Mouse (Mus musculus): ENCODE data around the gene H2-D1. TPM values are rescaled to one million over a fixed set of nuclear protein-coding genes. Genes with fewer than 3 reads are reported as not detected.
A peak's percentile ranks its signal among the peaks of the same experiment; 100 is the strongest.
"Not testable (repeated sequence)": the region's sequence is repeated elsewhere in the genome, so short reads cannot be mapped to it uniquely, and the experiment has no call there.

Gene H2-D1
- polyA plus RNA-seq, 1 experiment from 2014 or later = 56.5 TPM

DNA sequence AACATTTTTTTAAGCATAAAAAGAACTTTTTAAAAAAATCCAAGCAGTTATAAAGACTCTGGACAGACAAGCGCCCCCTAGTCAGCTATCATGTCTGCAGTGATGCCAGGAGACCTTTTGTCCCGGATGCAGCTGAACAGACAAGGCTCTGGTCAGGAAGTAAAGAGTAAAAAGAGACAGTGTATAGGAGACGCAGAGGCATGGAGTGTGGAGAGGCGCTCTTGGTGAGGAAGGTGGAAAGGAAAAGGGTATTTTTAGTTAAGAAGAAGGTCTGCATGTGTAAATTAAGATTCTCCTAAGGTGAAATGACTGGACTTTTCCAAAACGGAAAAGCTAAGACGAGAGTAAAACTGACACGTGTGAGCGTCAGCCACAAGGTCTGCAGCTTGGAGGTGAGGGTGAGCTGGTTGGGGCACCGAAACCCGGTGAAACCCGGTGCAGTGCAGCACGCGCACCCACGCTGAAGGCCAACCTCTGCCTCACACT lies 35.9 kb upstream of the H2-D1 start:
- Histone ChIP-seq H3K4me1 (ENCODE audit: control insufficient read depth, insufficient read depth, low read length) (no peaks in the 10 kb centered on the region), H3K9me3 (ENCODE audit: control insufficient read depth, low read length) (no peaks in the 10 kb centered on the region), H3K9ac (ENCODE audit: low read length) (no peak overlapping the region), H3K4me3 (ENCODE audit: low read depth, low read length) (no peak overlapping the region), H3K27me3 (ENCODE audit: control insufficient read depth, insufficient read depth, low read length) (no peaks in the 10 kb centered on the region), H3K36me3 (ENCODE audit: control insufficient read depth, insufficient read depth, low read length) (peaks cover 9% of the 10 kb centered on the region; the same call in 1 of the 2 replicates), H3K27ac (ENCODE audit: low read depth, low read length) (no peak overlapping the region), H3K4me2 (ENCODE audit: low read depth) (no peak overlapping the region)
- no peak for ATAC-seq (ENCODE audit: insufficient read depth, low FRiP score, low TSS enrichment)
- DNase-seq (ENCODE audit: low spot score) = no peak
- 88% methylated on average over 14 of the region's 14 CpGs for WGBS

DNA sequence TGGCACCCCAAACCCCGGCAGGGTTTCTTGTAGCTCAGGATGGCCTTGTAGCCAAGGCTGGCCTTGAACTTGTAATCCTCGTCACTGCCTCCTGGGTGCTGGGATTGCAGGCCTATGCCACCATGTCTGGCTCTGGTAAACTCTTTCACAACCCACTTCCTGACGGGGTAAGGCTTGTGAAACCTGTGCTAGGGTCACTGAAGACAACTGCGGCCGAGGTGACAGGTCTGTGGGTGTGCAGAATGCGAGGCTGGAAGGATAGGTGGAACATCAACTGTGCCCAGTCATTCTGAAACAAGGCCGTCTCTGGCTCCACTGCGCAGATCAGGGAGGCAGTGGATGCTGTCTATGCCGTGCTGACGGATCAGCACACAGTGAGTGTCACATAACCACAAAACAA lies 31.5 kb upstream of the H2-D1 start:
- H3K4me3 ChIP-seq (ENCODE audit: low read depth, low read length) = no peak overlapping the region
- H3K36me3 ChIP-seq (ENCODE audit: control insufficient read depth, insufficient read depth, low read length) = peaks cover 9% of the 10 kb centered on the region; the same call in 1 of the 2 replicates
- no peaks in the 10 kb centered on the region; the same call in none of the 2 replicates for H3K4me1 ChIP-seq (ENCODE audit: control insufficient read depth, insufficient read depth, low read length)
- no peaks in the 10 kb centered on the region for H3K27me3 ChIP-seq (ENCODE audit: control insufficient read depth, insufficient read depth, low read length)
- no peak for ATAC-seq (ENCODE audit: insufficient read depth, low FRiP score, low TSS enrichment)
- H3K9me3 ChIP-seq (ENCODE audit: control insufficient read depth, low read length) = no peaks in the 10 kb centered on the region
- H3K9ac ChIP-seq (ENCODE audit: low read length) = no peak overlapping the region
- no peak overlapping the region for H3K27ac ChIP-seq (ENCODE audit: low read depth, low read length)
- no peak overlapping the region for H3K4me2 ChIP-seq (ENCODE audit: low read depth)
- 91% methylated on average over 10 of the region's 10 CpGs for WGBS
- no peak for DNase-seq (ENCODE audit: low spot score)

DNA sequence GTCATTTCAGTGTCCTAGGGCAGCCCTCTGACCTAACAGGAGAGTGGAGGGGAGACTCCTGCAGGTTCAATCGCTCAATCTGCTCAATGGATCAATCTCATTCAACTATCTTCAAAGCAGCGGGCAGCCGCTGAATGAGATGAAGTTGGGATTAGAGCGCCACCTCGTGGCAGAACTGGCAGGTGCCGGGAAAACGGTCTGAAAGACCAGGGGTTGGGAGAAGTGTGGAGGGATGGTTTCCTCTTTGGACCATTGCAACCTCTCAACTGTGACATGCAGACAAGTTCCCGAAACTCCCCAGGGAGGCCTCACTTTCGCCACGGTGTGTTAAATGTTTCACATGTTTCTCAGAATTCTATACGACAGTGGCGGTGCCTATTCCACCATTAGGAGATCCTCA lies 30.5 kb upstream of the H2-D1 start:
- 17% methylated on average over 12 of the region's 12 CpGs for WGBS
- Histone ChIP-seq H3K4me2 (ENCODE audit: low read depth) (no peak overlapping the region), H3K4me1 (ENCODE audit: control insufficient read depth, insufficient read depth, low read length) (peaks cover 3% of the 10 kb centered on the region), H3K9ac (ENCODE audit: low read length) (no peak overlapping the region), H3K27ac (ENCODE audit: low read depth, low read length) (no peak overlapping the region), H3K9me3 (ENCODE audit: control insufficient read depth, low read length) (no peaks in the 10 kb centered on the region), H3K4me3 (ENCODE audit: low read depth, low read length) (no peak overlapping the region), H3K27me3 (ENCODE audit: control insufficient read depth, insufficient read depth, low read length) (no peaks in the 10 kb centered on the region), H3K36me3 (ENCODE audit: control insufficient read depth, insufficient read depth, low read length) (peaks cover 9% of the 10 kb centered on the region; the same call in 1 of the 2 replicates)
- ATAC-seq (ENCODE audit: insufficient read depth, low FRiP score, low TSS enrichment) (no peak), DNase-seq (ENCODE audit: low spot score) (peak; percentile 87)

DNA sequence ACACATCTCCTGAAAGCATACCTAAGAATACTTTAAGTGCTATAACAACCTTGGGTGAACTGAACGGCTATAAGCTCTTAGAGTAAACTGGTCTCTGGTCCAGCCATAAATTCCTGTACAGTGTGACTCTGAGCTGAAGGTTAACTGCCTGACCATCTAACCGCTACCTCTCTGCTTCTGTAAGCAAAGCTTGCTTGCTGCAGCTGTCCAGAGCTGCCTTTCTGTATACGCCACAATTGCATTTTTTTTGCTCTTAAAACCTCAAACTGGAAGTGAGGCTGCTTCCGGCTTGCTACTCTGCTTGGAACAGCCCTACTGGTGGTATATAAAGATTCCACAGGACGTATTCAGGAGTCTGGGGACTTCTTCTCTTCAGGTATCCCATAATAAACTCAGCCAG lies 29.9 kb upstream of the H2-D1 start:
- Histone ChIP-seq H3K27ac (ENCODE audit: low read depth, low read length) (no peak overlapping the region), H3K4me2 (ENCODE audit: low read depth) (no peak overlapping the region), H3K9me3 (ENCODE audit: control insufficient read depth, low read length) (no peaks in the 10 kb centered on the region), H3K4me3 (ENCODE audit: low read depth, low read length) (no peak overlapping the region), H3K27me3 (ENCODE audit: control insufficient read depth, insufficient read depth, low read length) (no peaks in the 10 kb centered on the region), H3K4me1 (ENCODE audit: control insufficient read depth, insufficient read depth, low read length) (peaks cover 3% of the 10 kb centered on the region), H3K36me3 (ENCODE audit: control insufficient read depth, insufficient read depth, low read length) (peaks cover 9% of the 10 kb centered on the region; the same call in 1 of the 2 replicates), H3K9ac (ENCODE audit: low read length) (no peak overlapping the region)
- ATAC-seq (ENCODE audit: insufficient read depth, low FRiP score, low TSS enrichment) (no peak), DNase-seq (ENCODE audit: low spot score) (no peak)
- 91% methylated on average over 5 of the region's 5 CpGs for WGBS

DNA sequence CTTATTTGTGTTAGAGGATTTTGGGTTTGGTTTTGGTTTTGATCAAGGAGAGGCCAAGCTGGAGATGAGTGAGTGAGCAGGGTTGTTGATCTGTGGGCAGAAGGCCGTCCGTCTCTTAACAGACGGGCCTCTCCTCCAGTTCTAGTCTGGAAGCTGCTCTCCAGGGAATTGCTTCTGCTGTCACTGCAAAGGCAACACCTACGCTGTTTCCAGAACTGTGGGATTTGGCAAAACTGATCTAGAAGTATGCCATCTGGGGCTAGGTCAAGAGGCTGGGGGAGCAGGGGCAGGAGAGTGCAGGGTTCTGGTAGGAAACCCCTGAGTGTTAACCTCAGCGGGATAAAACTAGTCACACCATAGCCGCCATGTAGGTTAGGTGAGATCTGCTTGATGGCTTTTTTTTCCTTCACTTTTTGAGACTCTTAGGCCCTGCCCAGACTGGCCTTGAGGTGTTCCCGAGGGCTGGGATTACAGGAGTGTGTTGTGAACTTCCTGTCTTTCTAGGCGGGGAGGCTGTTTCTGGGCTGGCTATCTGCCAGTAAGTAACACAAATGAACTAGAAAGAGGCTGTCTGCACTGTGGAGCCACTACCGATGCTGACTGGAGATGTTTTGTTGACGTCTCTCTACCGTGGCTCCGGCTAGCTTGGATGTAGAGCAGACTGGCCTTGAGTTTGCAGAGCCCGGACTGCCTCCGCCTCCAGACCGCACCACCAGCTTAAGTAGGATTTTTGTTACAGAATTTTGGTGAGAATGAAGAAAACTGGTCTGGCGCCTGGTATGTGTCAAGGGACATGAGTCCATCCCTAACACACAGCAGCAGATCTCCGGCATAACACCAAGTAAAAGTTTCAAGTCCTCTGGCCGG lies 29.2 kb upstream of the H2-D1 start, which contains the start of gene Atp6v1g2:
Atp6v1g2 (plus strand) TSS at position 547 of the 867 bp plus-strand sequence.
- no peaks in the 10 kb centered on the region for H3K9me3 ChIP-seq (ENCODE audit: control insufficient read depth, low read length)
- peak within 1 kb of the TSS; percentile 64; the same call in 1 of the 2 replicates for H3K4me3 ChIP-seq (ENCODE audit: low read depth, low read length)
- ATAC-seq (ENCODE audit: insufficient read depth, low FRiP score, low TSS enrichment) (no peak), DNase-seq (ENCODE audit: low spot score) (no peak)
- H3K27ac ChIP-seq (ENCODE audit: low read depth, low read length) = no peak within 1 kb of the TSS
- H3K36me3 ChIP-seq (ENCODE audit: control insufficient read depth, insufficient read depth, low read length) = peaks cover 9% of the 10 kb centered on the region; the same call in 1 of the 2 replicates
- WGBS = 90% methylated on average over 18 of the region's 18 CpGs
- H3K27me3 ChIP-seq (ENCODE audit: control insufficient read depth, insufficient read depth, low read length) = no peaks in the 10 kb centered on the region
- H3K4me2 ChIP-seq (ENCODE audit: low read depth) = peak within 1 kb of the TSS; percentile 90
- no peak within 1 kb of the TSS; the same call in 1 of the 2 replicates for H3K9ac ChIP-seq (ENCODE audit: low read length)
- peaks cover 3% of the 10 kb centered on the region for H3K4me1 ChIP-seq (ENCODE audit: control insufficient read depth, insufficient read depth, low read length)

DNA sequence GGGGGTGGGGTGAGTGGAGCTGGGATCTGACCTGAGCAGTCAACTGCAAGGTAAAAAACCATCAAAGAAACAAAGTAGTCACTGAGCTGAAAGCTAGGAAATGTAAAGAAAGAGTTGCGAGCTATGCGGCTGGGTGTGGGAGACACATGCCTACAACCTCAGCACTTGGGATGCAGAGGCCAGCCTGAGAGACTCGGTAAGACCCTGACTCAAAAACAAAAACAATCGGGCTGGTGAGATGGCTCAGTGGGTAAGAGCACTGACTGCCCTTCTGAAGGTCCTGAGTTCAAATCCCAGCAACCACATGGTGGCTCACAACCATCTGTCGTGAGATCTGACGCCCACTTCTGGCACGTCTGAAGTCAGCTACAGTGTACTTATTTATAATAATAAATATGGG lies 28.4 kb upstream of the H2-D1 start:
- 92% methylated on average over 7 of the region's 7 CpGs for WGBS
- H3K4me2 ChIP-seq (ENCODE audit: low read depth); H3K9me3 ChIP-seq (ENCODE audit: control insufficient read depth, low read length); H3K27me3 ChIP-seq (ENCODE audit: control insufficient read depth, insufficient read depth, low read length); H3K4me1 ChIP-seq (ENCODE audit: control insufficient read depth, insufficient read depth, low read length); H3K36me3 ChIP-seq (ENCODE audit: control insufficient read depth, insufficient read depth, low read length); H3K27ac ChIP-seq (ENCODE audit: low read depth, low read length); ATAC-seq (ENCODE audit: insufficient read depth, low FRiP score, low TSS enrichment); H3K9ac ChIP-seq (ENCODE audit: low read length); DNase-seq (ENCODE audit: low spot score): not testable (repeated sequence)
- H3K4me3 ChIP-seq (ENCODE audit: low read depth, low read length) = 0 out of 2 replicates have a peak overlapping the region, but pooled peaks have one; percentile 64

DNA sequence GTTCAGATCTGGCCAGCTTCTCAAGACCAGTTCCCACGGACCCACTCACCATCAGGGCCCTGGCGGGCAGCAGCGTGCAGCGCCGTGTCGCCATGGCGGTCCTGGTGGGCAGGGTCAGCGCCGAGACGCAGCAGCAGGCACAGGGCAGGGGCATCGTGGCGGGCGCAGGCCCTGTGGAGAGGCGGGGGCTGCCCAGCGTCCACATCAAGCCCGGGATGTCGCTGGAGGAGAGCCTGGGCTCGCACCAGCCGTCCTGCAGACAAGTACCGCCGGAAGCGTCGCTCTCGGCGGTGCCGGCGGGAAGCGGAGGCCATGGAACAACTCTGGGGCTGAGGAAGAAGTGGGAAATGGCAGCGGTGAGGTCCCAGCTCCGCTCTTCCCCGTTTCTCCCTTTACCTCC lies 27.6 kb upstream of the H2-D1 start:
- Histone ChIP-seq H3K27ac (ENCODE audit: low read depth, low read length) (peak overlapping the region; percentile 91), H3K36me3 (ENCODE audit: control insufficient read depth, insufficient read depth, low read length) (peaks cover 3% of the 10 kb centered on the region; the same call in 1 of the 2 replicates), H3K27me3 (ENCODE audit: control insufficient read depth, insufficient read depth, low read length) (no peaks in the 10 kb centered on the region), H3K4me3 (ENCODE audit: low read depth, low read length) (peak overlapping the region; percentile 64), H3K9ac (ENCODE audit: low read length) (peak overlapping the region; percentile 89), H3K4me2 (ENCODE audit: low read depth) (peak overlapping the region; percentile 90), H3K9me3 (ENCODE audit: control insufficient read depth, low read length) (no peaks in the 10 kb centered on the region), H3K4me1 (ENCODE audit: control insufficient read depth, insufficient read depth, low read length) (peaks cover 3% of the 10 kb centered on the region)
- no peak for ATAC-seq (ENCODE audit: insufficient read depth, low FRiP score, low TSS enrichment)
- DNase-seq (ENCODE audit: low spot score) = peak; percentile 65
- WGBS = 5% methylated on average over 31 of the region's 31 CpGs

DNA sequence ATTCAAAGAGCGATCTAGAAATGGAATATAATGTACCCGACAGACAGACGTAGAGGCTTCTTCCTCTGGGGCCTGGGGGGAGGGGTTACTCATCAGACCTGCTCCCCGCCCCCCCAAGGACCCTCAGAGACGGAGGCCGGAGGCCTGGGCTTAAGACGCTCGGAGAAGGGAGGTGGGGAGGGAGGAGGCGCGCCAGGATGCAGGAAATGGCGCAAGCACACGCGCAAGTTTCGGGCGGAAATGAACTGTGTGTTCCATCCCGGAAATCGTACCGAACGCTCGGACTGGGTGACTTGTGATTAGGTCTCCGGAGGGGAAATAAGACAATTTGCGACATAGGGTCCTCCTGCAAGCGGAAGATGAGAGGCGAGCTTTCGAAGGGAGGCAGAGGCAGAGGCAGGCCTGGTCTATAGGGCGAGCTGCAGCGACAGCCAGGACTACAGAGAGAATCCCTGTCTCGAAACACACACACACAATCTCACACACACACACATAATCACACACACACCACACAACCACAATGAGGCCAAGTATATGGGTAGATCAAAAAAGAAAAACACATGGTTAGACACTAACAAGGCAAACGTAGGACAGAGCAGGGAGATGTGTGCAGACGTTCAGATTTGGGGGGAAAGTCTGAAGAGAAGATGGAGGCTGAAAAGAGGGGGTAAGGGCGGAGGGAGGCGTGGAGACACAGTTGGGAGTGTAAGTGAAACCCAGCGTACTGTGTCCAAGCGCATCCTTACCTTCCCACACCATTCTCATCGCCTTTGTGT lies 26.7 kb upstream of the H2-D1 start, which contains the start of gene Nfkbil1:
Nfkbil1 (minus strand) TSS at position 179 of the 776 bp plus-strand sequence.
- Histone ChIP-seq H3K9me3 (ENCODE audit: control insufficient read depth, low read length) (no peaks in the 10 kb centered on the region), H3K4me2 (ENCODE audit: low read depth) (peak within 1 kb of the TSS; percentile 90), H3K27me3 (ENCODE audit: control insufficient read depth, insufficient read depth, low read length) (no peaks in the 10 kb centered on the region), H3K9ac (ENCODE audit: low read length) (peak within 1 kb of the TSS; percentile 89), H3K4me1 (ENCODE audit: control insufficient read depth, insufficient read depth, low read length) (peaks cover 7% of the 10 kb centered on the region), H3K27ac (ENCODE audit: low read depth, low read length) (peak within 1 kb of the TSS; percentile 91), H3K36me3 (ENCODE audit: control insufficient read depth, insufficient read depth, low read length) (peaks cover 2% of the 10 kb centered on the region; the same call in 1 of the 2 replicates), H3K4me3 (ENCODE audit: low read depth, low read length) (peak within 1 kb of the TSS; percentile 64)
- WGBS = 0% methylated on average over 35 of the region's 35 CpGs
- ATAC-seq (ENCODE audit: insufficient read depth, low FRiP score, low TSS enrichment) (peak; percentile 76), DNase-seq (ENCODE audit: low spot score) (peak; percentile 93)
